Mouse (Mus musculus): ENCODE data around the gene S100a16. TPM values are rescaled to one million over a fixed set of nuclear protein-coding genes. Genes with fewer than 3 reads are reported as not detected.
A peak's percentile ranks its signal among the peaks of the same experiment; 100 is the strongest.

The S100a16 gene
- polyA plus RNA-seq, 1 experiment from 2014 or later = 30.8 TPM

DNA sequence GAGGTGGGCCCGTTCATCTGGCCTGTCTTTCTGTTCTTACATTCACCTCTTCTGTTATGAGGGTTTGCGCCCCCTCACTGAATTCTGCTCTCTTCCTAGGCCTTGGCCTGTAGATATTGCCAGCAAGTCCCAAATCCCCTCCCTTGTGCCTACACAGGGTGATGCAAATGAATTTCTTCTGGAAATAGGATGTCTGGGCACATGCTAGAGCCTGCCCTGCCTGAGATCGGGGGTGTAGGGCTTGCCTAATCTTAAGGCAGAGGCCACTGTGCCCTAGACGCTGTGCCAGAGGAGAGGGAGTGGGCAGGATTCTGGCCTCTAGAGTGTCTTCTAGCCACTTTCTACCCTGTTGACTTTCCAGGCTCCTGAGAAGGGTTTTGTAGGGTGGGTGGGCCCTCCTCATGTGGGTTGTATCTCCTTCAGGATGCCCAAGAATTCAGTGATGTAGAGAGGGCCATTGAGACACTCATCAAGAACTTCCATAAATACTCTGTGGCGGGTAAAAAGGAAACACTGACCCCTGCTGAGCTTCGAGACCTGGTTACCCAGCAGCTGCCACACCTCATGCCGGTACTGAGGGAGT lies 9.7 kb upstream of the S100a16 start:
- 85% methylated on average over 7 of the region's 7 CpGs for WGBS
- H3K27ac ChIP-seq (replicated peaks) = no peak overlapping the region
- no peaks in the 10 kb centered on the region for H3K36me3 ChIP-seq
- H3K4me3 ChIP-seq = no peak overlapping the region
- DNase-seq (ENCODE audit: low spot score) = no peak
- no peaks in the 10 kb centered on the region for H3K27me3 ChIP-seq (ENCODE audit: low read depth, poor library complexity, severe bottlenecking)
- H3K9me3 ChIP-seq (replicated peaks) = no peaks in the 10 kb centered on the region
- no peaks in the 10 kb centered on the region for H3K4me1 ChIP-seq

DNA sequence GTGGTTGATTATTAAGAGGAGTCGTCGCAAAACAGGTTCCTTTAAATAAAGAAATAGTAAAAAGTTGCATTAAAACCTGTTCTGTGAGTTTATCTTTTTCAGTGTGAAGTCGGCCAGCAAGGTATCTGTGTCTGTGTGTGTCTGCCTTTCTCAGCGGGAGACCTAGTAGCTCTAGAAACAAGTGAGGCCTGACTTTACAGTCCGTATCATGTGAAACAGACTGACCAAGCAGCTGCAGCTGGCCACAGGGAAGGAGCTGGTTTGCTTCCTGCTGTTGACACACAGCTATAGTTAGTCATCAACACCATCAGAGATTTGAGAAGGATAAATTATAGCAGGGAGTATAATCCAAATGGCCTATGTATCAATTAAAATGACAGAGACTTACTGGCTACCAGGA lies 5.3 kb upstream of the S100a16 start:
- Histone ChIP-seq H3K4me3 (no peak overlapping the region), H3K4me1 (no peaks in the 10 kb centered on the region), H3K27me3 (ENCODE audit: low read depth, poor library complexity, severe bottlenecking) (no peaks in the 10 kb centered on the region), H3K27ac (replicated peaks) (no peak overlapping the region), H3K36me3 (no peaks in the 10 kb centered on the region), H3K9me3 (replicated peaks) (no peaks in the 10 kb centered on the region)
- DNase-seq (ENCODE audit: low spot score) = no peak
- WGBS = 76% methylated on average over 5 of the region's 5 CpGs

DNA sequence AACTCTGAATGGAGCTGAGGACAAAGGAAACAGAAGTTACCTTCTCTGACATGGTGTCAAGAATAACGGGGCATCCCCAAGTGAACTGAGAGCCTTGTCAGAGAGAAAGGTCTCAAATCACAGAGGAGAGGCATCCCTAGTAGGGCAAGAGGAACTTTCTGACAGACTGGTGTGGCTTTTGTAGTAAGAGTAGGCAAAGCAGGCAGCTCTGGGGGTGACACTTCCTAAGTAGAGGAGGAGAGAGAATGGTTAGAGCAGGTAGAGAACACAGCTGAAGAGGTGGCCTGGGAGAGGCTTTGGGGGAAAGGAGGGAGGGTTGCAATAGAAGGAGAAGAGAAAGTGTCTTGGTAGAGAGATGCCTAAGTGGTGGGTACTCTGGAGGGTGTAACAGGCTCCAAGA lies 1.6 kb upstream of the S100a16 start:
- no peak for DNase-seq (ENCODE audit: low spot score)
- WGBS = 81% methylated on average over 1 of the region's 1 CpGs
- Histone ChIP-seq H3K9me3 (replicated peaks) (no peaks in the 10 kb centered on the region), H3K36me3 (no peaks in the 10 kb centered on the region), H3K4me3 (no peak overlapping the region), H3K27ac (replicated peaks) (no peak overlapping the region), H3K27me3 (ENCODE audit: low read depth, poor library complexity, severe bottlenecking) (no peaks in the 10 kb centered on the region), H3K4me1 (no peaks in the 10 kb centered on the region)

DNA sequence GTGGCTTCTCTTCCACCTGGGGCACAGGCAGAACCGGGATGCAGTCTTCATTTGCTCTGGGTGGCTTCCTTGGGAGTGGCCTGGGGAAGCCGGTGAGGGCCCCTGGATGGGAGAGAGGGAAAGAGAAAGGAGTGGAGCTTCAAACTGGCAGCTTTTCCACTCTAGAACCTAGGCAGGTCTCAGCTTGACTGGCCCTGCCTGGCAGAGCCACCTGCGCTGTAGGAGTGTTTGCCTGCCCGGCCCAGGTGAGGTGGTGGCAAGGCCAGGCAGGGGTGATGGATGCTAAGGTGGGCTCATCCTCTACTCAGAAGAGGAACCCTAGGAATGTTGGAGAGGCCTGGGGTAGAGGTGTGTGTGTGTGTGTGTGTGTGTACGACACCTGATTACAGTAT lies 847 bp downstream of the S100a16 start:
- no peak for DNase-seq (ENCODE audit: low spot score)
- Histone ChIP-seq H3K9me3 (replicated peaks) (no peaks in the 10 kb centered on the region), H3K4me1 (peaks cover 21% of the 10 kb centered on the region), H3K36me3 (no peaks in the 10 kb centered on the region), H3K27me3 (ENCODE audit: low read depth, poor library complexity, severe bottlenecking) (no peaks in the 10 kb centered on the region), H3K4me3 (no peak overlapping the region), H3K27ac (replicated peaks) (no peak overlapping the region)
- WGBS = 80% methylated on average over 5 of the region's 5 CpGs

DNA sequence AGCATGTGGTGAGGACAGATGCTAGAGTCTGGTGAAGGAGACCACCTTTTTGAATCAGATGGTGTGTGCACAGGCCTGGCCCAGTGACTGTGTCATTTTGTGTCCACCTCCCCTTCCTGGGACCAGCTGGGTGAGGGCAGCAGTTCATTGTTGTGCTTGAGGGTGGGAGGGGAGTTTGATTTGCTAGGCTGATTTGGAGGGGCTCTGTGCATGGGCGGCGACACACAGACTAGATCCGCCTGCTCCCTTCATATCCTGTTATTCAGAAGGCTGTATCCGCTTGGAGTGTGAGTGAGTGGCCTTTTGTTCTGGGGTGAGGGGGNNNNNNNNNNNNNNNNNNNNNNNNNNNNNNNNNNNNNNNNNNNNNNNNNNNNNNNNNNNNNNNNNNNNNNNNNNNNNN lies 3.9 kb downstream of the S100a16 start:
- no peaks in the 10 kb centered on the region for H3K36me3 ChIP-seq
- H3K9me3 ChIP-seq (replicated peaks) = no peaks in the 10 kb centered on the region
- H3K27ac ChIP-seq (replicated peaks) = peak overlapping the region; percentile 74
- H3K4me3 ChIP-seq = peak overlapping the region; percentile 23; the same call in 1 of the 2 replicates
- no peak for DNase-seq (ENCODE audit: low spot score)
- no peaks in the 10 kb centered on the region for H3K27me3 ChIP-seq (ENCODE audit: low read depth, poor library complexity, severe bottlenecking)
- 57% methylated on average over 4 of the region's 4 CpGs for WGBS
- H3K4me1 ChIP-seq = peaks cover 21% of the 10 kb centered on the region

DNA sequence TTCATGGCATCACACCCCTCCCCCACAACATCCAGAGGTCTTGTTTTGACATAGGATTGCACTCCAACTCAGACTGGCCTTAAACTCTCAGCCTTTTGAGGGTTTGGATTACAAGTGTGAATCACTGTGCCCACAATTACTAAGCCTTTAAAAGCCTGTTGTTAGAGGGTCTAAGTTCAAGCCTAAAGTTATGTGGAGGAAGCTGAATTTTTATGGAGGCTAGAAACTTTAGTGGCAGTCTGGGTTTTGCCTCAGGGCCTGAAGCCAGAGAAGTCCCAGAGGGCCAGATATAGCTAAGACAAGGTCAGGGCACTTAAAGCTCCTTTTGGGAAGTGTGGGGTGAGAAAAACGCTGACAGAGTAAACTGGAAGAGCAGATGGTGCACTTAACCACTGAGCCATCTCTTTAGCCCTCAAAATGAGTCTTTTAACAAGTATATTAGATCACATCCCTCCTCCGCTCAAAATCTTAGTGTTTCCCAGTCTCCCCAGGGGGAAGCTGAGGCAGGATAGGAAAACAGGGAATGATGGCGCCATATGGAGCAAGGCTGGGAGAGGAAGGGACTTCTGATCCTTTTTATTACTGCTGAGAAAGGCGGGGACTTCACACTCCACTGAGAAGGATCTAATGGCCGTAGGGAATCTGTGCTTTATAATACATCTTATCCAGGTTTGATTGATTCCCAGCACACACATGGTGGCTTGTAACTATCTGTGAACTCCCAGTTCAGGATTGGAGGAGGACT lies 12.8 kb downstream of the S100a16 start:
- Histone ChIP-seq H3K4me1 (peaks cover 5% of the 10 kb centered on the region; the same call in 1 of the 2 replicates), H3K27ac (replicated peaks) (no peak overlapping the region), H3K27me3 (ENCODE audit: low read depth, poor library complexity, severe bottlenecking) (no peaks in the 10 kb centered on the region), H3K4me3 (no peak overlapping the region), H3K9me3 (replicated peaks) (no peaks in the 10 kb centered on the region), H3K36me3 (no peaks in the 10 kb centered on the region)
- WGBS = 76% methylated on average over 5 of the region's 5 CpGs
- DNase-seq (ENCODE audit: low spot score) = no peak

DNA sequence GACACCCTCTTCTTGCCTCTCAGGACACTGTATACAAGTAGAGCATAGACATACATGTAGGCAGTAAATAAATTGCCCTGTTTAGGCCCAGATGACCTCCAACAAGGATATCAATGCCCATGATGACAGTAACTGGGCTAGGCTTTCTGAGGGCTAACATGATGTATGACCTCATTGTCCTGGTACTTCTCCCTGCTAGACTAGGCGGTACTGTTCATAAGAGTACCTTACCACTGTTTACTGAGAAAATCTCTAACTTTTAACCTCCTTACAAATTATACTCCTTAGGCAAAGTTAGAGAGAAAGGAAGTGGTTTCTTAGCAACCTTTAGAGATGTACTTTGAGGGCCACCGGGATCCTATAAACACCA lies 13.4 kb downstream of the S100a16 start:
- no peak overlapping the region for H3K27ac ChIP-seq (replicated peaks)
- no peak for DNase-seq (ENCODE audit: low spot score)
- H3K36me3 ChIP-seq = no peaks in the 10 kb centered on the region
- WGBS = 88% methylated on average over 2 of the region's 2 CpGs
- peaks cover 5% of the 10 kb centered on the region; the same call in 1 of the 2 replicates for H3K4me1 ChIP-seq
- no peak overlapping the region for H3K4me3 ChIP-seq
- H3K27me3 ChIP-seq (ENCODE audit: low read depth, poor library complexity, severe bottlenecking) = no peaks in the 10 kb centered on the region
- H3K9me3 ChIP-seq (replicated peaks) = no peaks in the 10 kb centered on the region

DNA sequence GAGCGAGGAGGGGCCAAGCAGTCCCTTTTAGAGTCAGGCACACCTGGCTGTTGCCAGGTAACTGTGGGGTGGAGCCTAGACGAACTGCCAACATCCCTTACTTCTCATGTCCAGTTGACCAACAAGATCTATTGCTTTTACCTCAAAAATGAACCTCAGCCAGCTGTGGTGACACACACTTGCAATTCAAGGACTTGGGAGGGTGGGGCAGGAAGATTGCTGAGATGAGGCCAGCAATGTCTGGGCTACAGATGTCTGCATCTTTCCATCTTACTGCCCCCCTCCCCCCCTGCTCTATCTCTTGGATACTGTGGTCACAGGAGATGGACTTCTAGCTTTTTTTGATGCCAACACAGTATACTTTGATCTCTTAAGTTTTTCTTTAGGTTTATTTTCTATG lies 15.2 kb downstream of the S100a16 start:
- Histone ChIP-seq H3K27ac (replicated peaks) (no peak overlapping the region), H3K4me1 (peaks cover 9% of the 10 kb centered on the region), H3K9me3 (replicated peaks) (no peaks in the 10 kb centered on the region), H3K4me3 (no peak overlapping the region), H3K36me3 (no peaks in the 10 kb centered on the region), H3K27me3 (ENCODE audit: low read depth, poor library complexity, severe bottlenecking) (no peaks in the 10 kb centered on the region)
- DNase-seq (ENCODE audit: low spot score) = no peak
- 85% methylated on average over 2 of the region's 2 CpGs for WGBS

DNA sequence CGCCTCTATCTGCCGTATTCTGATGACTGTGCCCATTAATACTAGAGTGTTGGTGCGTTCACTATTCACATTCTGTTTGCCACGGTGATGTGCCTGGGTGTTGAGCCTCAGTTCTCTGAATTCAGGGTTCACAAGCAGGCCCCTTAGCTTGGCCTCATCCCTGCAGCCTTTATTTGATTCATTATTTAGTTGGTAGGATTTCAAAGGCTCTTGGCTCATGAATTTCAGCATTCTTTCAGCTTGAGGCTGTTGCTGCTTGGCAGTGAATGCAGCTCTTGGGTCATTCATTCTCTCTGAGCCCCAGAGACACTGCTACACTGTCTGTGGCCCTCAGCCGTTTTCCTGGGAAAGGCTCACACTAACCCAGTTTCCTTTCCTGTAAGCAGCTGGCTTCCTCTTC lies 18.9 kb downstream of the S100a16 start:
- Histone ChIP-seq H3K36me3 (no peaks in the 10 kb centered on the region), H3K4me3 (no peak overlapping the region), H3K27ac (replicated peaks) (no peak overlapping the region), H3K27me3 (ENCODE audit: low read depth, poor library complexity, severe bottlenecking) (no peaks in the 10 kb centered on the region), H3K9me3 (replicated peaks) (no peaks in the 10 kb centered on the region), H3K4me1 (peaks cover 4% of the 10 kb centered on the region)
- 65% methylated on average over 5 of the region's 5 CpGs for WGBS
- DNase-seq (ENCODE audit: low spot score) = no peak

DNA sequence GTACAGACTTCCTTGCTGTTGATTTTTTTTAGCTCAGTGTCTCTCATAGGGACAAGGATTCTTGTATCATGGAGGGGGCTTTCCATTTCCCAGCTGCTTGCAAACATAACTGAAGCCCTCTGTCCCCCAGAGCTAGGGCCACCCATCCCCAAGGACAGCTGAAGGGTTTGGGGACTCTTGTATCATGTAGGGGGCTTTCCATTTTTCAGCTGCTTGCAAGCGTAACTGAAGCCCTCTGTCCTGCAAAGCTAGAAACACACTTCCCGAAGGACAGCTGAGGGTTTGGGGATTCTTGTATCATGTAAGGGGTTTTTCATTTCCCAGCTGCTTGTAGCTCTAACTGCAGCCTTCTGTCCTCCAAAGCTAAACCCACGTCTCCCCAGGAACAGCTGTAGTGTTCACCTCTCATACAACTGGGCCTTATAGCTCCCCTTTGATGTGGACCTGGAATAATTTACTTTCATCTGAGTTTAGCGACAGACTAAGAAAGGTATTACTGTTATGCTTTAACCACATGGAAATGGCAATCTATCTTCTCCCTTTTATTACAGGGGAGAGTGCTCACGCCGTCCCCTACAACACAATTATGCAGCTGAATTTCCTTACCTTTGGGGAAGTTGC lies 23.1 kb downstream of the S100a16 start, which contains the start of gene S100a3:
Gene S100a3, plus strand, starts transcription at position 571 of the 621 bp plus-strand sequence.
- H3K4me1 ChIP-seq = peaks cover 8% of the 10 kb centered on the region
- H3K27me3 ChIP-seq (ENCODE audit: low read depth, poor library complexity, severe bottlenecking) = no peaks in the 10 kb centered on the region
- no peaks in the 10 kb centered on the region for H3K36me3 ChIP-seq
- no peak within 1 kb of the TSS for H3K27ac ChIP-seq (replicated peaks)
- H3K4me3 ChIP-seq = no peak within 1 kb of the TSS
- no peaks in the 10 kb centered on the region for H3K9me3 ChIP-seq (replicated peaks)
- no peak for DNase-seq (ENCODE audit: low spot score)
- WGBS = 85% methylated on average over 6 of the region's 6 CpGs

DNA sequence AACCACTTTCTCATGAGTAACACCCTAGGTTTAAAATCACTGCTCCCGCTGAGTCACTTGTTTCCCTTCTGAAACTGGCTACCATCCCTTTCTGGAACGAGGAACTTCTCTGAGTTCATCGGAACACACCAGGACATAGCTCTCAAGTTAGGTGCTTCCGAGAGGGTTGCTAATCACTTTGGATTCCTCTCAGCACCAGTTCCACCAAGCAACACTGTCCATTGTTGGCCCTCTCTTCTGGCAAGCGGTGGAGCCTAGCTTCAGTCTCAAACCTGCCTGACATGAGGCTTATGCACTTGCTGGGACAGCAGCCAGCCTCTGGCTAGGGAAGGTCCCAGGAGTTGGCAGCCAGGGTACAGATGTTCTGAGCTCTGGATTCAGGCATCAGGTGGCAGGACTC lies 37.6 kb downstream of the S100a16 start:
- no peaks in the 10 kb centered on the region for H3K4me1 ChIP-seq
- H3K4me3 ChIP-seq = no peak overlapping the region
- no peak for DNase-seq (ENCODE audit: low spot score)
- H3K27ac ChIP-seq (replicated peaks) = no peak overlapping the region
- H3K27me3 ChIP-seq (ENCODE audit: low read depth, poor library complexity, severe bottlenecking) = no peaks in the 10 kb centered on the region
- no peaks in the 10 kb centered on the region for H3K36me3 ChIP-seq
- 90% methylated on average over 5 of the region's 5 CpGs for WGBS
- H3K9me3 ChIP-seq (replicated peaks) = no peaks in the 10 kb centered on the region

DNA sequence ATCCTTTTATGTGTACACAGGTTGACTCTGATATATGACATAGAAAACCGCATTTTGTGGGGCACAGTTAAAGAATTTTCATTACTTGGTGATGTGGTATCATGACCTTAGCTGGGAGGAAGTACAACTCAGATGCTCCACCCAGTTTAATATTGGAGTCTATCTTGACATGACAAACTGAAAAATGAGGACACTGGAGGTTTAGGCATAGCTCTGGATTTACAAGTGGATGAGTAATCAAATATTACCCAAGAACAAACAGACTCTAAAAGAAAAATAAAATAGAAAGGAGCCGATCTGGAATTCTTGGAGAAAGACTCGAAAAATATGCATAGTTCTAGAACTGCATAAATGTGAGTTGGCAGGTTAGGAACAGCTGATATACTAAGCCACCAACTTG lies 38.3 kb downstream of the S100a16 start:
- Histone ChIP-seq H3K36me3 (no peaks in the 10 kb centered on the region), H3K27ac (replicated peaks) (no peak overlapping the region), H3K9me3 (replicated peaks) (no peaks in the 10 kb centered on the region), H3K4me3 (no peak overlapping the region), H3K4me1 (no peaks in the 10 kb centered on the region), H3K27me3 (ENCODE audit: low read depth, poor library complexity, severe bottlenecking) (no peaks in the 10 kb centered on the region)
- no peak for DNase-seq (ENCODE audit: low spot score)
- WGBS = 88% methylated on average over 3 of the region's 3 CpGs

DNA sequence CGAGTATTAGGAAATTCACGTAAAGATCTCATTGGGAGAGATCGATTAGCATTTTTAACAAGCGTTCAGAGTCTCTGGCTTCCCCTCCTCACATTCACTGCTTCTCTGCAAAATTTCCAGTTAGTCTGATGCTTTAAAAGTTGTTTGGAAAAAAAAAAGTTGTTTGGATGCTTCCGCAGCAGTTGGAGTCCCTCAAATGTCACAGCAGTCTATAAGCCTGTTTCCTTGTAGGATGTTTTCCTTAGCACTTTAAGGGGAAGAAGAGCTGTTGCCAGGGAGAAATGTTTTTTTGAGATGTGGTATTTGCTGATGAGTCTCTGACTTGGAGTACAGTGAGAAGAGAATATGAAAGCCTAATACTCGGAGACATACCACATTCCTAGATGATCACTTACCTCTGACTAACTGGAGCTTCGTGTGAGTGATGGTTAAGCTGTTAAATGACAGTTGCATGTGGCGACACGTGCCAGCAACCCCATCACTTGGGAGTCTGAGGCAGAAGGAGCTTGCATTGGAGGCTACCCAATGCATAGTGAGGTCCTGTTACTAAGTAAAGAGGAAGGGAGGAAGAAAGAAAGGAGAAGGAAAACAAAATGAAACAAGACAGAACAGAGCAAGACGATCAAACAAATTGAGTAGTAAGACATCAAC lies 39.4 kb downstream of the S100a16 start:
- H3K36me3 ChIP-seq = no peaks in the 10 kb centered on the region
- no peak for DNase-seq (ENCODE audit: low spot score)
- no peak overlapping the region for H3K4me3 ChIP-seq
- WGBS = 80% methylated on average over 10 of the region's 10 CpGs
- no peaks in the 10 kb centered on the region for H3K27me3 ChIP-seq (ENCODE audit: low read depth, poor library complexity, severe bottlenecking)
- H3K27ac ChIP-seq (replicated peaks) = no peak overlapping the region
- no peaks in the 10 kb centered on the region for H3K4me1 ChIP-seq
- no peaks in the 10 kb centered on the region for H3K9me3 ChIP-seq (replicated peaks)
